ENCODE assay signal across 15 mouse cellular contexts in genomic region chr19:43917406-43917691, GRCm38 (mm10). TPM values are rescaled to one million over a fixed set of nuclear protein-coding genes. Genes with fewer than 3 reads are reported as not detected.
DNase-seq lines count a peak whose midpoint lies in the region; ATAC-seq and TF ChIP-seq lines count a peak whose summit lies in the region.
"Had no signal": no experiment of that assay in that cellular context is flagged by ENCODE, and none has a peak within 500 bp of the region (broad histone marks: within the 10 kb centered on the region; RNA-seq: fewer than 3 reads in every experiment).

No protein-coding gene starts in this region.

- no peaks in the 10 kb centered on the region for H3K36me3 ChIP-seq in lung, embryonic 14.5 days (ENCODE audit: insufficient read depth)
- H3K36me3 ChIP-seq in liver, embryonic 16.5 days (ENCODE audit: control insufficient read depth, insufficient read depth): no peaks in the 10 kb centered on the region
- H3K36me3 ChIP-seq: kidney, embryonic 15.5 days; midbrain, embryonic 15.5 days; neural tube, embryonic 13.5 days had no signal

- TF ChIP-seq CTCF in lung, embryonic 14.5 days (IDR thresholded peaks at IDR 0.05; ENCODE audit: low read depth): no peak

- intact Hi-C loops in heart, postnatal 25 days (cut with DNase I): no loop called here

- DNase-seq in heart, adult 11 months: peak; percentile 87
- DNase-seq in heart, postnatal 25 days (ENCODE audit: low spot score): no peak
- no peak for DNase-seq in lung, embryonic 14.5 days
- DNase-seq in lung, postnatal 36 days: no peak
- no peak for DNase-seq in left cerebral cortex, adult 18-20 months (ENCODE audit: low spot score in 2 of 2)
- no peak for DNase-seq in layer of hippocampus, adult 11-12 months (ENCODE audit: low spot score)
- DNase-seq: cerebellum, postnatal 10 days; gastrocnemius, postnatal 36 days; layer of hippocampus, adult 9-11 months had no signal

- peaks cover 7% of the 10 kb centered on the region for H3K4me1 ChIP-seq in lung, embryonic 14.5 days (ENCODE audit: insufficient read depth)
- peaks cover 8% of the 10 kb centered on the region for H3K4me1 ChIP-seq in liver, embryonic 16.5 days (ENCODE audit: control insufficient read depth, low read depth, low read length)

- 73% methylated on average over 2 of the region's 2 CpGs for WGBS in lung, embryonic 14.5 days
- 35% methylated on average over 2 of the region's 2 CpGs for WGBS in liver, embryonic 16.5 days (ENCODE audit: insufficient replicate concordance)

- no peaks in the 10 kb centered on the region for H3K27me3 ChIP-seq in lung, embryonic 14.5 days (ENCODE audit: insufficient read depth, low read length)
- H3K27me3 ChIP-seq in liver, embryonic 16.5 days (ENCODE audit: control insufficient read depth, insufficient read depth, low read depth, low read length): no peaks in the 10 kb centered on the region
- H3K27me3 ChIP-seq: kidney, embryonic 15.5 days; midbrain, embryonic 15.5 days; neural tube, embryonic 13.5 days had no signal

- no peak overlapping the region for H3K4me3 ChIP-seq in lung, embryonic 14.5 days (ENCODE audit: low read depth, low read length)
- H3K4me3 ChIP-seq in liver, embryonic 16.5 days (ENCODE audit: low read depth, low read length): no peak overlapping the region; the same call in 1 of the 2 replicates
- H3K4me3 ChIP-seq: kidney, embryonic 15.5 days; midbrain, embryonic 15.5 days; neural tube, embryonic 13.5 days had no signal

- H3K9me3 ChIP-seq in lung, embryonic 14.5 days (ENCODE audit: low read depth, low read length): no peaks in the 10 kb centered on the region
- no peaks in the 10 kb centered on the region for H3K9me3 ChIP-seq in liver, embryonic 16.5 days (replicated peaks; ENCODE audit: control insufficient read depth, low read length)
- H3K9me3 ChIP-seq: kidney, embryonic 15.5 days; midbrain, embryonic 15.5 days; neural tube, embryonic 13.5 days had no signal

- no peak for ATAC-seq in lung, embryonic 14.5 days (ENCODE audit: insufficient read depth)
- peak; percentile 12 for ATAC-seq in activated CD4-positive, CD25-positive, alpha-beta regulatory T cell, adult 4 months
- no peak for ATAC-seq in liver, embryonic 16.5 days (ENCODE audit: low read depth)
- ATAC-seq: hindbrain, embryonic 16.5 days; midbrain, embryonic 15.5 days had no signal

- no peak overlapping the region for H3K9ac ChIP-seq in lung, embryonic 14.5 days
- H3K9ac ChIP-seq in liver, embryonic 16.5 days (ENCODE audit: low read depth, low read length): no peak overlapping the region
- H3K9ac ChIP-seq: kidney, embryonic 15.5 days; midbrain, embryonic 15.5 days; neural tube, embryonic 13.5 days had no signal

- no peak overlapping the region for H3K27ac ChIP-seq in lung, embryonic 14.5 days (ENCODE audit: low read depth)
- H3K27ac ChIP-seq in liver, embryonic 16.5 days (ENCODE audit: low read length): no peak overlapping the region
- H3K27ac ChIP-seq: kidney, embryonic 15.5 days; midbrain, embryonic 15.5 days; neural tube, embryonic 13.5 days had no signal

- peak overlapping the region; percentile 36 for H3K4me2 ChIP-seq in lung, embryonic 14.5 days
- H3K4me2 ChIP-seq in liver, embryonic 16.5 days (ENCODE audit: low read depth, low read length): peak overlapping the region; percentile 35; the same call in 1 of the 2 replicates
- H3K4me2 ChIP-seq: kidney, embryonic 15.5 days; midbrain, embryonic 15.5 days; neural tube, embryonic 13.5 days had no signal

RNA-seq across cellular contexts. Expression of gene Dnmbp, which starts 22.6 kb away (rescaled TPM):
- total RNA-seq in heart, postnatal 25 days (2021): 1 to 10 TPM; 8.2 to 9.8 TPM
- 22.4 and 24.2 TPM in 2 replicates for polyA plus RNA-seq in lung, embryonic 14.5 days (2014; fragmentation: Nextera tagmentation; extraction: Ambion mirVana)
- polyA plus RNA-seq in activated CD4-positive, CD25-positive, alpha-beta regulatory T cell, adult 4 months (2017; shearing (Covaris generic)): 1 to 10 TPM; 3.5 to 7.0 TPM
- 2.8 and 3.2 TPM in 2 replicates for polyA plus RNA-seq in liver, embryonic 16.5 days (2015; fragmentation: Nextera tagmentation; extraction: Ambion mirVana)
- total RNA-seq in left cerebral cortex, adult 18-20 months (2021): 10 to 100 TPM; 14.3 TPM
